Mouse (Mus musculus): ENCODE measurements at regions not wholly inside any gene's neighbourhood (a gene's known extent, or its start where the extent isn't known, plus 50 kb on each side); places are given as distances from the start of the nearest gene placed in this dataset.

GRCm38 (mm10) chr3:56668829-56669228 lies 485.3 kb upstream of the Nbea start:
- TF ChIP-seq EP300 (IDR thresholded peaks at IDR 0.05; ENCODE audit: low read depth) (no peak), CTCF (IDR thresholded peaks at IDR 0.05; ENCODE audit: low read depth) (no peak)
